Mouse (Mus musculus) layer of hippocampus, postnatal 36 days (tissue): ENCODE measurements around the gene Zfp296. TPM values are rescaled to one million over a fixed set of nuclear protein-coding genes. Genes with fewer than 3 reads are reported as not detected.
"Not testable (repeated sequence)": the region's sequence is repeated elsewhere in the genome, so short reads cannot be mapped to it uniquely, and the experiment has no call there.

ENCODE experiments used
- DNase-seq, 2 experiments: peaks; one replicate each; pipeline ENCODE4 v3.0.0; 2022
- total RNA-seq, 2 experiments: library from RNA; stranded (reverse); gene quantifications; 2 replicates each; pipeline ENCODE4 v1.2.3; 2021

The Zfp296 gene
- total RNA-seq, 2 experiments from 2014 or later: 0.33 to 0.75 TPM

- DNase-seq: no peak
Measured at GRCm38 (mm10) chr7:19562643-19563410, 14.3 kb upstream of the Zfp296 start, which contains the start of gene Ppp1r37. Gene Ppp1r37, minus strand, starts transcription at chr7:19563076.

GRCm38 (mm10) chr7:19563884-19564283, 13.2 kb upstream of the Zfp296 start:
- DNase-seq: no peak

- DNase-seq: no peak
Measured at GRCm38 (mm10) chr7:19564455-19564854, 12.6 kb upstream of the Zfp296 start.

GRCm38 (mm10) chr7:19565803-19566202, 11.3 kb upstream of the Zfp296 start:
- DNase-seq: no peak

GRCm38 (mm10) chr7:19567426-19567825, 9.7 kb upstream of the Zfp296 start:
- no peak for DNase-seq

- no peak for DNase-seq
Measured at GRCm38 (mm10) chr7:19569647-19570046, 7.4 kb upstream of the Zfp296 start.

- peak; percentile 68 to 69 for DNase-seq
Measured at GRCm38 (mm10) chr7:19572926-19573775, 3.9 kb upstream of the Zfp296 start.

- DNase-seq: no peak
Measured at GRCm38 (mm10) chr7:19573776-19574140, 3.3 kb upstream of the Zfp296 start.

- DNase-seq: no peak
Measured at GRCm38 (mm10) chr7:19575559-19575958, 1.5 kb upstream of the Zfp296 start.

GRCm38 (mm10) chr7:19577877-19578414, 859 bp downstream of the Zfp296 start:
- DNase-seq: no peak

- DNase-seq: no peak
Measured at GRCm38 (mm10) chr7:19578436-19578835, 1.3 kb downstream of the Zfp296 start.

- DNase-seq: no peak
Measured at GRCm38 (mm10) chr7:19579751-19580150, 2.7 kb downstream of the Zfp296 start.

GRCm38 (mm10) chr7:19580634-19581033, 3.5 kb downstream of the Zfp296 start:
- no peak for DNase-seq

- no peak for DNase-seq
Measured at GRCm38 (mm10) chr7:19586269-19586668, 9.2 kb downstream of the Zfp296 start.

- peak in 1 of 2 experiments; percentile 35 for DNase-seq
Measured at GRCm38 (mm10) chr7:19589207-19589606, 12.1 kb downstream of the Zfp296 start.

GRCm38 (mm10) chr7:19589917-19590316, 12.8 kb downstream of the Zfp296 start:
- peak; percentile 63 to 67 for DNase-seq

GRCm38 (mm10) chr7:19593061-19593730, 16.1 kb downstream of the Zfp296 start:
- DNase-seq: no peak

GRCm38 (mm10) chr7:19600562-19600961, 23.5 kb downstream of the Zfp296 start:
- DNase-seq: peak; percentile 46 to 59

GRCm38 (mm10) chr7:19603055-19603454, 26.0 kb downstream of the Zfp296 start:
- DNase-seq: no peak

GRCm38 (mm10) chr7:19603849-19604605, 26.9 kb downstream of the Zfp296 start, which contains the start of gene Clasrp:
Gene Clasrp, minus strand, starts transcription at chr7:19604486.
- DNase-seq: peak; percentile 95

- DNase-seq: not testable (repeated sequence)
Measured at GRCm38 (mm10) chr7:19604606-19605214, 27.6 kb downstream of the Zfp296 start.
